Mouse (Mus musculus) myocyte (in vitro differentiated cells): ENCODE results near the gene Gm20425.

Experiments used
- CEBPB ChIP-seq: IDR thresholded peaks from 2 replicates; pipeline ENCODE4 v1.6.1; 2011; ENCODE audit warnings: mild to moderate bottlenecking, moderate library complexity; ENCODE audit not compliant: poor library complexity, insufficient read depth, severe bottlenecking
- MAX ChIP-seq: IDR thresholded peaks from one replicate; pipeline ENCODE4 v1.6.1; 2011; ENCODE audit warnings: low read depth, mild to moderate bottlenecking, control low read depth
- MYOG ChIP-seq, 3 experiments: IDR thresholded peaks; one replicate each; pipeline ENCODE4 v1.6.1; 2011; ENCODE audit warnings: control low read depth in 2 of 3, low read depth in 2 of 3, mild to moderate bottlenecking in 2 of 3; ENCODE audit not compliant: insufficient read length in 2 of 3, control insufficient read depth in 1 of 3, insufficient read depth in 1 of 3
- POLR2A ChIP-seq: IDR thresholded peaks from one replicate; pipeline ENCODE4 v1.6.1; 2011; ENCODE audit warnings: low read depth, mild to moderate bottlenecking, control low read depth, moderate library complexity; ENCODE audit not compliant: insufficient read length
- POLR2AphosphoS2 ChIP-seq: IDR thresholded peaks from one replicate; pipeline ENCODE4 v1.6.1; 2011; ENCODE audit warnings: low read depth, control low read depth; ENCODE audit not compliant: insufficient read length
- REST ChIP-seq: IDR thresholded peaks from one replicate; pipeline ENCODE4 v1.6.1; 2011; ENCODE audit warnings: mild to moderate bottlenecking, control low read depth, moderate library complexity; ENCODE audit not compliant: insufficient read depth, insufficient read length
- SRF ChIP-seq: IDR thresholded peaks from one replicate; pipeline ENCODE4 v1.6.1; 2011; ENCODE audit warnings: low read depth; ENCODE audit not compliant: control insufficient read depth, insufficient read length
- TCF12 ChIP-seq: IDR thresholded peaks from one replicate; pipeline ENCODE4 v1.6.1; 2011; ENCODE audit warnings: mild to moderate bottlenecking, control low read depth; ENCODE audit not compliant: poor library complexity, insufficient read depth, severe bottlenecking
- TCF3 ChIP-seq: IDR thresholded peaks from one replicate; pipeline ENCODE4 v1.6.1; 2011; ENCODE audit warnings: low read depth, control low read depth; ENCODE audit not compliant: insufficient read length
- USF1 ChIP-seq: IDR thresholded peaks from one replicate; pipeline ENCODE4 v1.6.1; 2011; ENCODE audit warnings: low read depth, mild to moderate bottlenecking, control low read depth, moderate library complexity

DNA sequence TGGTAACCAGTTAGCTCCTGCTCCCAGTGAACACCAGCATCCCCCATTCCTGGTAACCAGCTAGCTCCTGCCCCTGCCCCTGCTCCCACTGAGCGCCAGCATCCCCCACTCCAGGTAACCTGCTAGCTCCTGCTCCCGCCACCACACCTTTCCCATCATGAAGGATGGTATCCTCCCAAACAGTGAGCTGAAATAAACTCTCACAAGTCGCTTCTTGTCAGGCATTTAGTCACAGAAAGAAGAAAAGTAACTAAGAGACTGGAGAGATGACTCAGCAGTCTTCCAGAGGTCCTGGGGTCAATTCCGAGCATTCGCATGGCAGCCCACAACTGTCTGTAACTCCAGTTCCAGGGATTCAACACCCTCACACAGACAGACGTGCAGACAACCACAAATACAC, 46.8 kb upstream of the Gm20425 start:
- TF ChIP-seq POLR2A (no peak), CEBPB (no peak), USF1 (no peak), SRF (no peak), POLR2AphosphoS2 (no peak), REST (no peak), TCF3 (no peak), TCF12 (no peak), MAX (no peak), MYOG (IDR thresholded peaks at IDR 0.05; ENCODE audit: control insufficient read depth in 1 of 3, insufficient read depth in 1 of 3, insufficient read length in 2 of 3, low read depth in 2 of 3) (no peak)
